Mouse (Mus musculus) brain, embryonic 14.5 days (tissue): ENCODE measurements at regions not wholly inside any gene's neighbourhood (a gene's known extent, or its start where the extent isn't known, plus 50 kb on each side); places are given as distances from the start of the nearest gene placed in this dataset.

Source experiments
- CTCF ChIP-seq: fragments of 200-500 bp; IDR thresholded peaks from 2 replicates; pipeline ENCODE4 v1.5.1; 2012; ENCODE audit warnings: inconsistent platforms, mild to moderate bottlenecking, moderate library complexity, borderline replicate concordance; ENCODE audit not compliant: insufficient read depth, insufficient read length; ENCODE audit errors: extremely low read depth
- POLR2A ChIP-seq: fragments of 200-500 bp; IDR thresholded peaks from 2 replicates; pipeline ENCODE4 v1.6.1; 2012; ENCODE audit warnings: mild to moderate bottlenecking, inconsistent platforms, borderline replicate concordance; ENCODE audit not compliant: poor library complexity, insufficient read depth, insufficient read length, severe bottlenecking; ENCODE audit errors: extremely low read depth

GRCm38 (mm10) chr6:22447636-22448035, 91.6 kb upstream of the Fam3c start:
- no peak for TF ChIP-seq POLR2A
- no peak for TF ChIP-seq CTCF
